In the genomic region with DNA sequence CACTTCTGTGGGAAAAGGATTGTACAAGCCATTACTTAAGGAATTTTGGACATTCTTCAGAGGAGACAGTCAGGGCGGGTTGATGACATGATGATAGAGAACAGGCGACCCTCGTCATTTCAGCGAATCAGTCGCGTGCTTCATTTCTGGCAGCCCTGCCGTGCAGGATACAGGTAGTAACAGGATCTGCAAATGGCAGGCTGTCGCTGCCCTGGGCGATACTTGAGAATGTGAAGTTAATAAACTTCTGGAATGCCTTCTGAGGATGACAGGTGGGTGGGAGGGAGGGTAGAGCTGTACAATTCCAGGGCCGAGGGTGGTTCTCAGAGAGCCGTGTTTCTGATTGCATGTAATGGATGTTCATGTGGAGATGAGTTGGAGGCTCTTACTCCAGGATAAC, we compare ENCODE assay signal across 20 mouse cellular contexts.
DNase-seq lines count a peak whose midpoint lies in the region; ATAC-seq and TF ChIP-seq lines count a peak whose summit lies in the region.
"Had no signal": no experiment of that assay in that cellular context is flagged by ENCODE, and none has a peak within 500 bp of the region (broad histone marks: within the 10 kb centered on the region; RNA-seq: fewer than 3 reads in every experiment).

No protein-coding gene starts in this region.

- intact Hi-C loops in heart, postnatal 36 days (cut with DNase I) = no loop called here

- H3K9me3 ChIP-seq in kidney, postnatal 0 days (replicated peaks; ENCODE audit: low read length) = no peaks in the 10 kb centered on the region
- no peaks in the 10 kb centered on the region for H3K9me3 ChIP-seq in kidney, embryonic 14.5 days (ENCODE audit: control insufficient read depth, low read length)
- H3K9me3 ChIP-seq in embryonic facial prominence, embryonic 15.5 days (replicated peaks) = no peaks in the 10 kb centered on the region
- no peaks in the 10 kb centered on the region for H3K9me3 ChIP-seq in limb, embryonic 12.5 days
- no peaks in the 10 kb centered on the region for H3K9me3 ChIP-seq in midbrain, postnatal 0 days (ENCODE audit: low read length)
- H3K9me3 ChIP-seq: forebrain, embryonic 15.5 days; heart, embryonic 15.5 days; hindbrain, embryonic 10.5 days had no signal

- no peaks in the 10 kb centered on the region for H3K27me3 ChIP-seq in kidney, postnatal 0 days (ENCODE audit: insufficient read depth, low read length)
- no peaks in the 10 kb centered on the region for H3K27me3 ChIP-seq in kidney, embryonic 14.5 days (ENCODE audit: control insufficient read depth, insufficient read depth, low read length)
- no peaks in the 10 kb centered on the region for H3K27me3 ChIP-seq in embryonic facial prominence, embryonic 15.5 days
- H3K27me3 ChIP-seq in limb, embryonic 12.5 days = no peaks in the 10 kb centered on the region
- H3K27me3 ChIP-seq in midbrain, postnatal 0 days (ENCODE audit: insufficient read depth, low read length) = no peaks in the 10 kb centered on the region
- H3K27me3 ChIP-seq: forebrain, embryonic 15.5 days; heart, embryonic 15.5 days had no signal

- no peak overlapping the region for H3K4me2 ChIP-seq in kidney, postnatal 0 days (ENCODE audit: low read length)
- H3K4me2 ChIP-seq in kidney, embryonic 14.5 days (replicated peaks; ENCODE audit: low read depth, low read length) = no peak overlapping the region
- H3K4me2 ChIP-seq in embryonic facial prominence, embryonic 15.5 days (replicated peaks) = no peak overlapping the region
- no peak overlapping the region for H3K4me2 ChIP-seq in limb, embryonic 12.5 days
- H3K4me2 ChIP-seq in midbrain, postnatal 0 days (ENCODE audit: low read depth, low read length, poor library complexity, severe bottlenecking) = no peak overlapping the region
- H3K4me2 ChIP-seq: forebrain, embryonic 15.5 days; heart, embryonic 11.5 days; heart, embryonic 15.5 days; hindbrain, embryonic 14.5 days had no signal

- no peaks in the 10 kb centered on the region for H3K36me3 ChIP-seq in kidney, postnatal 0 days (ENCODE audit: insufficient read depth, low read length)
- H3K36me3 ChIP-seq in kidney, embryonic 14.5 days (ENCODE audit: control insufficient read depth, insufficient read depth, low read length) = peaks cover 3% of the 10 kb centered on the region; the same call in 1 of the 2 replicates
- H3K36me3 ChIP-seq in embryonic facial prominence, embryonic 15.5 days = no peaks in the 10 kb centered on the region
- H3K36me3 ChIP-seq in limb, embryonic 12.5 days = peaks cover 9% of the 10 kb centered on the region; the same call in 1 of the 2 replicates
- 0 out of 2 replicates have a peak, but pooled peaks cover 3% of the 10 kb centered on the region for H3K36me3 ChIP-seq in midbrain, postnatal 0 days (ENCODE audit: insufficient read depth, low read length)
- H3K36me3 ChIP-seq: forebrain, embryonic 15.5 days; heart, embryonic 15.5 days had no signal

- WGBS in kidney, postnatal 0 days = 38% methylated on average over 11 of the region's 11 CpGs
- 34% methylated on average over 11 of the region's 11 CpGs for WGBS in kidney, embryonic 14.5 days
- 23% methylated on average over 11 of the region's 11 CpGs for WGBS in embryonic facial prominence, embryonic 15.5 days
- WGBS in limb, embryonic 12.5 days = 40% methylated on average over 11 of the region's 11 CpGs
- 84% methylated on average over 11 of the region's 11 CpGs for WGBS in midbrain, postnatal 0 days

- peak; percentile 32 for DNase-seq in kidney, postnatal 0 days (ENCODE audit: low spot score)
- DNase-seq in mesoderm, embryonic 11.5 days (ENCODE audit: low read depth, low spot score) = peak; percentile 58
- DNase-seq in urinary bladder, postnatal 4 days (ENCODE audit: low spot score in 2 of 2) = no peak
- no peak for DNase-seq in midbrain, postnatal 0 days (ENCODE audit: low spot score)
- no peak for DNase-seq in heart, postnatal 36 days
- DNase-seq: adrenal gland, postnatal 10 days; cerebellum, adult 11 months; cerebellum, adult 8-10 months; cerebellum, postnatal 25 days; gastrocnemius, postnatal 10 days; heart, adult 18-20 months; heart, postnatal 14 days had no signal

- no peaks in the 10 kb centered on the region for H3K4me1 ChIP-seq in kidney, postnatal 0 days (replicated peaks; ENCODE audit: insufficient read depth, low read length)
- peaks cover 16% of the 10 kb centered on the region; the same call in 1 of the 2 replicates for H3K4me1 ChIP-seq in kidney, embryonic 14.5 days (ENCODE audit: control insufficient read depth, insufficient read depth, low read length)
- H3K4me1 ChIP-seq in embryonic facial prominence, embryonic 15.5 days = 0 out of 2 replicates have a peak, but pooled peaks cover 3% of the 10 kb centered on the region
- H3K4me1 ChIP-seq in limb, embryonic 12.5 days (replicated peaks) = peaks cover 28% of the 10 kb centered on the region
- no peaks in the 10 kb centered on the region for H3K4me1 ChIP-seq in midbrain, postnatal 0 days (ENCODE audit: insufficient read depth, low read length)
- H3K4me1 ChIP-seq: forebrain, embryonic 15.5 days; heart, embryonic 15.5 days had no signal

- no peak overlapping the region for H3K4me3 ChIP-seq in kidney, postnatal 0 days (replicated peaks; ENCODE audit: low read depth, low read length)
- H3K4me3 ChIP-seq in kidney, embryonic 14.5 days (ENCODE audit: low read length) = no peak overlapping the region
- no peak overlapping the region for H3K4me3 ChIP-seq in embryonic facial prominence, embryonic 15.5 days (replicated peaks)
- H3K4me3 ChIP-seq in limb, embryonic 12.5 days (replicated peaks) = no peak overlapping the region
- no peak overlapping the region for H3K4me3 ChIP-seq in midbrain, postnatal 0 days (ENCODE audit: low read depth, low read length)
- H3K4me3 ChIP-seq: forebrain, embryonic 15.5 days; heart, embryonic 15.5 days; hindbrain, embryonic 10.5 days had no signal

- ATAC-seq in kidney, postnatal 0 days (replicated peaks; ENCODE audit: low FRiP score, low read depth) = no peak
- no peak for ATAC-seq in kidney, embryonic 14.5 days (ENCODE audit: low FRiP score, low TSS enrichment)
- no peak for ATAC-seq in embryonic facial prominence, embryonic 15.5 days (ENCODE audit: insufficient number of reproducible peaks, low FRiP score, low TSS enrichment, low read depth)
- peak; percentile 59; the same call in 1 of the 2 replicates for ATAC-seq in limb, embryonic 12.5 days (ENCODE audit: insufficient number of reproducible peaks, insufficient read depth, low FRiP score, low TSS enrichment, low read depth)
- no peak for ATAC-seq in midbrain, postnatal 0 days (ENCODE audit: low FRiP score)
- ATAC-seq: forebrain, embryonic 15.5 days had no signal

- H3K9ac ChIP-seq in kidney, postnatal 0 days (ENCODE audit: low read depth, low read length) = no peak overlapping the region
- H3K9ac ChIP-seq in kidney, embryonic 14.5 days (ENCODE audit: low read depth, low read length) = no peak overlapping the region
- no peak overlapping the region for H3K9ac ChIP-seq in embryonic facial prominence, embryonic 15.5 days
- no peak overlapping the region for H3K9ac ChIP-seq in limb, embryonic 12.5 days (replicated peaks)
- no peak overlapping the region for H3K9ac ChIP-seq in midbrain, postnatal 0 days (replicated peaks; ENCODE audit: low read length, poor library complexity, severe bottlenecking)
- H3K9ac ChIP-seq: forebrain, embryonic 15.5 days; heart, embryonic 15.5 days; hindbrain, embryonic 14.5 days had no signal

- no peak for TF ChIP-seq CTCF in kidney, postnatal 0 days (IDR thresholded peaks at IDR 0.05; ENCODE audit: low read depth)
- no peak for TF ChIP-seq CTCF in midbrain, postnatal 0 days (IDR thresholded peaks at IDR 0.05)

- no peak overlapping the region for H3K27ac ChIP-seq in kidney, postnatal 0 days
- H3K27ac ChIP-seq in kidney, embryonic 14.5 days (ENCODE audit: low read depth, low read length) = no peak overlapping the region
- H3K27ac ChIP-seq in embryonic facial prominence, embryonic 15.5 days (replicated peaks) = peak overlapping the region; percentile 45; the same call in 1 of the 2 replicates
- peak overlapping the region; percentile 7; the same call in 1 of the 2 replicates for H3K27ac ChIP-seq in limb, embryonic 12.5 days
- no peak overlapping the region for H3K27ac ChIP-seq in midbrain, postnatal 0 days (ENCODE audit: low read depth, low read length)
- H3K27ac ChIP-seq: forebrain, embryonic 15.5 days; heart, embryonic 15.5 days; hindbrain, embryonic 10.5 days; hindbrain, embryonic 14.5 days had no signal

Comparison
In these comparisons a context has a peak if more than half of its experiments do, and no peak if none do; other contexts are left out.
1. DNase-seq: peak in kidney, postnatal 0 days (single experiment) and mesoderm, embryonic 11.5 days (single experiment); none in urinary bladder, postnatal 4 days (0 of 2), midbrain, postnatal 0 days (single experiment) and heart, postnatal 36 days (0 of 2).
2. H3K27ac ChIP-seq: peak in embryonic facial prominence, embryonic 15.5 days (single experiment) and limb, embryonic 12.5 days (single experiment); none in kidney, postnatal 0 days (single experiment), kidney, embryonic 14.5 days (single experiment) and midbrain, postnatal 0 days (single experiment).